Mouse (Mus musculus) olfactory bulb, adult 2 months (tissue): Measurements from ENCODE around the gene Fam117b. TPM values are rescaled to one million over a fixed set of nuclear protein-coding genes. Genes with fewer than 3 reads are reported as not detected.

ENCODE experiments used
- H3K27ac ChIP-seq: fragments of 200-500 bp; 2 replicates; pipeline ENCODE4 v1.5.1; 2012; ENCODE audit warnings: low read depth, low read length; ENCODE audit not compliant: insufficient read depth
- H3K4me1 ChIP-seq: fragments of 200-500 bp; 2 replicates; pipeline ENCODE4 v1.6.1; 2012; ENCODE audit warnings: low read length; ENCODE audit not compliant: control insufficient read depth, insufficient read depth
- H3K4me3 ChIP-seq: fragments of 200-500 bp; 2 replicates; pipeline ENCODE4 v1.5.1; 2012; ENCODE audit warnings: mild to moderate bottlenecking, low read depth, low read length, moderate library complexity; ENCODE audit not compliant: insufficient read depth
- CTCF ChIP-seq: fragments of 200-500 bp; IDR thresholded peaks from 2 replicates; pipeline ENCODE4 v1.5.1; 2012; ENCODE audit warnings: low read depth, mild to moderate bottlenecking, low read length, moderate library complexity; ENCODE audit not compliant: insufficient read depth
- POLR2A ChIP-seq: fragments of 200-500 bp; IDR thresholded peaks from 2 replicates; pipeline ENCODE4 v1.6.1; 2012; ENCODE audit warnings: mild to moderate bottlenecking, low read depth, low read length, moderate library complexity; ENCODE audit not compliant: insufficient read depth
- WGBS: fragments of 180-500 bp; shearing (Covaris S2); methylation state at CpG from one replicate; pipeline ENCODE4 v1.1.7; 2018; 5-methylcytosine and 5-hydroxymethylcytosine counted together
- polyA plus RNA-seq: library from polyadenylated mRNA; stranded (reverse); fragments of >200 nt; gene quantifications from 2 replicates; pipeline ENCODE4 v1.2.4, GENCODE M21; 2012; ENCODE audit warnings: low replicate concordance; ENCODE audit not compliant: missing spikeins, insufficient read depth, insufficient read length

Fam117b gene
- polyA plus RNA-seq, 1 experiment, result not detected

- Histone ChIP-seq H3K4me1 (no peaks in the 10 kb centered on the region), H3K27ac (no peak overlapping the region), H3K4me3 (no peak overlapping the region)
- WGBS, result 97% methylated on average over 4 of the region's 4 CpGs
- TF ChIP-seq CTCF (no peak), POLR2A (no peak)
These were observed 18.8 kb upstream of the Fam117b start for GRCm38 (mm10) chr1:59894025-59894424.

GRCm38 (mm10) chr1:59895456-59895855 is 17.4 kb upstream of the Fam117b start:
- 30% methylated on average over 4 of the region's 4 CpGs for WGBS

GRCm38 (mm10) chr1:59897147-59897798 is 15.5 kb upstream of the Fam117b start:
- TF ChIP-seq CTCF (no peak), POLR2A (no peak)
- Histone ChIP-seq H3K4me3 (no peak overlapping the region), H3K4me1 (no peaks in the 10 kb centered on the region), H3K27ac (no peak overlapping the region)
- WGBS, result 46% methylated on average over 5 of the region's 5 CpGs

More at GRCm38 (mm10) chr1:59895456-59895855, 17.4 kb upstream of the Fam117b start:
- no peak overlapping the region for H3K27ac ChIP-seq
- H3K4me1 ChIP-seq, result no peaks in the 10 kb centered on the region
- TF ChIP-seq CTCF (no peak), POLR2A (no peak)
- H3K4me3 ChIP-seq, result no peak overlapping the region

GRCm38 (mm10) chr1:59899679-59900078 is 13.1 kb upstream of the Fam117b start:
- WGBS, result 93% methylated on average over 2 of the region's 2 CpGs
- Histone ChIP-seq H3K4me3 (no peak overlapping the region), H3K27ac (no peak overlapping the region), H3K4me1 (no peaks in the 10 kb centered on the region)
- no peak for TF ChIP-seq POLR2A

GRCm38 (mm10) chr1:59901082-59901876 is 11.5 kb upstream of the Fam117b start:
- no peaks in the 10 kb centered on the region for H3K4me1 ChIP-seq
- TF ChIP-seq POLR2A, result no peak
- no peak for TF ChIP-seq CTCF
- WGBS, result 96% methylated on average over 5 of the region's 5 CpGs

GRCm38 (mm10) chr1:59902634-59903033 is 10.2 kb upstream of the Fam117b start:
- Histone ChIP-seq H3K4me1 (no peaks in the 10 kb centered on the region), H3K4me3 (no peak overlapping the region), H3K27ac (no peak overlapping the region)
- WGBS, result 55% methylated on average over 3 of the region's 3 CpGs
- TF ChIP-seq CTCF, result no peak
- no peak for TF ChIP-seq POLR2A

More at GRCm38 (mm10) chr1:59901082-59901876, 11.5 kb upstream of the Fam117b start:
- H3K4me3 ChIP-seq, result no peak overlapping the region
- no peak overlapping the region for H3K27ac ChIP-seq

- WGBS, result 97% methylated on average over 6 of the region's 6 CpGs
- Histone ChIP-seq H3K27ac (no peak overlapping the region), H3K4me3 (no peak overlapping the region), H3K4me1 (no peaks in the 10 kb centered on the region)
- no peak for TF ChIP-seq CTCF
- TF ChIP-seq POLR2A, result no peak
These were observed 8.0 kb upstream of the Fam117b start for GRCm38 (mm10) chr1:59904630-59905295.

GRCm38 (mm10) chr1:59905916-59906315 is 6.9 kb upstream of the Fam117b start:
- Histone ChIP-seq H3K4me3 (no peak overlapping the region), H3K4me1 (no peaks in the 10 kb centered on the region), H3K27ac (no peak overlapping the region)
- no peak for TF ChIP-seq POLR2A
- no peak for TF ChIP-seq CTCF
- whole genome bisulfite sequencing, result 69% methylated on average over 2 of the region's 2 CpGs
